Mouse (Mus musculus) lung, postnatal 36 days (tissue): ENCODE results near the gene Cyp46a1.

Experiments used
- DNase-seq: peaks from one replicate; pipeline ENCODE4 v3.0.0; 2022; ENCODE audit warnings: mixed read lengths

Cyp46a1 gene

DNA sequence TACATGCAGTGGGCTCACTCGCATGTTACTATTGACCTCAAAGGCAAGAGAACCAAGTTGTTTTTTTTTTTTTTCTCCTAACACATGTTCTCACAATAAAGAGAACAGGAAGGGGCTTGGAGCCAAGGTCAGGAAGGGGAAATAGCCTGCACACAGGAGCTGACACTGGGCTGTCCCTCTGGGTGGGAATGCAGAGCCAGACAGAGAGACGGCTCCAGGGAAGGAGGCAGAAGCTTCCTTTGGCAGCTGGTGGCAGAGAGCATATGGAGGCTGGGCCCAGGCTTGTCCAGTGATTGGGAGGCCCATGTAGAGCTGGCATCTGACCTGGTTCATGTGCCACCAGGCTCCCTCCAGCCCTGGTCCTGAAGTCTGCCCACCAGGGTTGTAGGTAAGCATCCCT, 33.7 kb downstream of the Cyp46a1 start:
- DNase-seq = peak; percentile 77

DNA sequence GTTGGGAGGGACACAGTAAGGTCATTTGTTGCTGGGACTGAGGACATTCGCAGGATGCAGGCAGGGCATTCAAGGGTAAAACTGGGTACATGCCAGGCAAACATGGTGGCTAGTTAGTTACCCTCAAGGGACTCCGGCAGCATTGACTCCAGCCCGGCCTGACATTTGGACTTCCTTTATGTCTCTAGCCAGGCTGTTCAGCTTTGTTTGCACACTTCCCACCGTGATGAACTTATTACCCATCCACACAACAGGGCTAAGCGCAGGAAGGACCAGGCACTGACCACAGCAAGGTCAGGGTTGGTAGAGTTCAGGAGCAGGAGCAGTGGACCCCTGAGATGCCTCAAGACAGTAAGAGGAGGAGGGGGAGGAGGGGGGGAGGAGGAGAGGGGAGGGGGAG, 34.7 kb downstream of the Cyp46a1 start:
- no peak for DNase-seq

DNA sequence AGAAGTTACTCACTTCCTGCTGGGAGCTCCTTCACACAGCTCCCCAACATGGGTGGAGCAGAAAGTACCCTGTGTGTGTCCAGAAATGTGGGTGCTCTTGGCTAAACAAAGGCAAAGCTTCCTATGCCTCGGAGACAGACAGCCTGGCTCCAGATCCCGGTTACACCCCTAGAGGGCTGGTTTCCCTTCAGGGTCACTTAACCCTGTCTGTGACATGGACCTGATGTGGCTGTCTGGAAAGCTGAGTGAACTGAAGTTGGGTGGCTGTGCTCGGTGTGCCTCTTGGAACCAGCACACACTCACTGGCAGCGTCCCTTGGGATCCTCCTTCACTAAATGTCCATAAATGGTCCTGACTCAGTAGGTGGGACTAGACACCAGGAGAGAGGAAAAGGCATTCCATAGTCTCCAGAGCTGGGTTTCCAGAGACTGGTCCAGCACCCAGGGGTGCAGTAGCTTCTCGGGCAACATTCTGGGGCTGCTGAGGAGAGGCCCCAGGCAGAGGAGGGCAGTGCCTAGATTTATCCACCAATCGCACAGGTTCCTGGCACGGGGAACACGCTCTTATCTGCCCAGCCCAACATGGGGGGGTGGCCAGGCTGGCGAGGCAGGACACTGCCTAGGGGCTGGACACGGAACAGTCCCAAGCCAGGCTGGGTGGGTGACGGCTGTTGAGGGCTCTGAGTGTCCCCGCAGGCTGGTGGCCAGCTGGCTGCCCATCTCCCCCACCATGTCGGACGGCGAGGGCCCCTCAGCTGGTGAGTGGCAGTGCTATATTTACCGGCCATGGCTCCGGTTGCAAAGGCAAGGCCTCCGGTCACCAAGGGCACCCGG, 36.6 kb downstream of the Cyp46a1 start, which contains the start of gene Eml1:
Eml1 (plus strand) TSS at position 362 of the 833 bp plus-strand sequence.
- DNase-seq = peak; percentile 87

DNA sequence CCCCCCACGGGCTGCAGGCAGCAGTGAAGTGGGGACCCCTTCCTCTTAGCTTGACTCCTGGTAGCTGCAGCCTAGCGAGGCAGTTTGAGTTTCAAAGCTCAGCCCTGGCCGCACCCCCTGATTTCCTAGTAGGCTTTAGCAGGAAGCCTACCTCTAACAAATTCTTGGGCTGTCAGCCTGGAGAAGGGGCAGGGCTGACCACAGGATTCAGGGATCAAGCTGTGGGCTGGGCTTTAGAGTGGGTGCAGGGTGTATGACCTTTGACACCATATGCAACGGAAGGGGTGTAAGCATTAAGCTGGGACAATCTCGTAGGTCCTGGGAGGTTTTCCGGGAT, 37.2 kb downstream of the Cyp46a1 start:
- peak; percentile 71 for DNase-seq

DNA sequence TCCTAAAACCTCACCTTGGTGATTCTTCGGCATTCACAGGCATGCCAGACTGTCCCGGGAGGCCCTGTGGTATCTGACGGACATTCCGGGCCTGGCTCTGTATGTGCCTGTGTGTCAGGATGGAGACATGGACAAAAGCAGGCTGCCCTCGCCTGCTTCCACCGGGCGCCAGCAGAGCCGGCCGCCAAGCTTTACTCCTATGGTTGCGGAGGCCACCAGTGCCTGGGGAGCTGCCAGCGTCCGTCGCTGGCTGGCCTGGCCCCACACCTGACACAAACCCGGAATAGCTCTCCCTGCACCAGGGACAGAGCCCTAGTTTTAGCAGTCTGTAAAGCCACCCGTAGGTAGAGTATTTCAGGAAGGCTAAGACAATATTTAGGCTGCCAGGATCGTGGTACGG, 38.1 kb downstream of the Cyp46a1 start:
- DNase-seq = no peak

DNA sequence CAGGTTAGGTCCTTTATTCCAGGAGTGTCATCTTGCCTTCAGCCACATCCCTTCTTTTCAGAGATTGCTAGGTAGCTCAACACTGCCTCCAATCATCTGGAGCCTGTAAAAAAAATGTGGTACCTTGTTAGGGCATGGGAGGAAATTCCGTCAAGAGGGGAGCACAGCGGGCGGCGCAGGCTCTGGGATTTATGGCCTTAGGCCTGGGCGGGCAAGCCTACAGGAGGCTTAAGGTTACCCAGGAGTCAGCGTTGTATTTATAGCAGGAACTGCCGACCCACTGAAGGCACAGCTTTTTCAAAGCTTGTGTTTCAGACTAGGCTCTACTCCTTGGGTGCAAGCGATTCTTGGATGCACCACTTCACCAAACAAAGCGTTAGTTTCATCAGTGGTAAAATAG, 39.4 kb downstream of the Cyp46a1 start:
- DNase-seq = no peak

DNA sequence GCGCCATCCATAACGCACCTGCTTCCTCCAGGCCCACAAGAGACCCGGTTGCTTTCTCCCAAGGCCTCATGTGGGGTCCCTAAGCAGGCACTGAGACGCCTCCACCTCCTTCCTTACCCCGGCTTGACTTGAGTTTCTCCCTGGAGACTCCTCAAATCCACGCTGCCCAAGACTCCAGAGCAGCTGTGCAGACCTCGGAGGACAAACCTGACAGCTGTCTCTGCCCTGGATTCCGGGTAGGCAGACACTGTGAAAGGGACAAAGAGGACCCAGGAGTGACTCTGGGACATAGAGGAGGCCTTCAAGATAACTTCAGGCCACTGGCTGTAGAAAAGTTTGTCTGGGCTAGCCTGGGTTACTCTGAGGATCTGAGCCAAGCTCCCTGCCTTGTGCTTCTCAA, 40.5 kb downstream of the Cyp46a1 start:
- DNase-seq = no peak

DNA sequence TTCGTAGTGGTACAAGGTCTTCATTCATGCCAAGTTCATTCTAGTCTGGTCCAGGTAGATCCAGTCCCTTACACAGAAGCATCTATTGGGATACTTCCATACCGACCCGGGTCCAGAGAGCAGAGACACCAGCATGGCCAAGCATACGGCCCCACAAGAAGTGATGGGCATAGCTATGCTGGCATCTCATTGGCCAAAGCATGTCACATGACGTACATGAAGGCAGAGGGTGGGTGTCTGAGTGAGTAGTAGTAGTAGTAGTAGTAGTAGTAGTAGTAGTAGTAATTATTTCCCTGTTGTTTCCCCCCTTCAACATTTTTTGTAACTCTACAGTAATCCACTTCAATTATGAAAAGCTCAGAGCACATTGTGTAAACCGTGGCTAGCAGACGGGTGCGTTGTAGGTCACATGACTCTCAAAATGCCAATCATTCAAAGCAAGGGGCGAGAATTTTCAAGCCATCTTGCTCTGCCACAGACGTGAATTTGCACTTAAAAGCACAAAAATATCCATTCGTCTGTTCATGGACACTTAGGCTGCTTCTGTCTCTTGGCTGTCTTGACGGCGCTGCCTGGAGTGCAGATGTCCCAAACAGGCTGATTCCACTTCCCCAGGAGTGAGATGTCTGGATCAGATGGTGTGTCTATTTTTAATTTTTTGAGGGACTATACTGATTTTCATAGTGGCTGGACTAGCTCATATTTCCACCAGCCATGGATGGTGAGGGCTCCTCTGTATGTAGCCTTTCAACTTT, 44.4 kb downstream of the Cyp46a1 start:
- DNase-seq = no peak

DNA sequence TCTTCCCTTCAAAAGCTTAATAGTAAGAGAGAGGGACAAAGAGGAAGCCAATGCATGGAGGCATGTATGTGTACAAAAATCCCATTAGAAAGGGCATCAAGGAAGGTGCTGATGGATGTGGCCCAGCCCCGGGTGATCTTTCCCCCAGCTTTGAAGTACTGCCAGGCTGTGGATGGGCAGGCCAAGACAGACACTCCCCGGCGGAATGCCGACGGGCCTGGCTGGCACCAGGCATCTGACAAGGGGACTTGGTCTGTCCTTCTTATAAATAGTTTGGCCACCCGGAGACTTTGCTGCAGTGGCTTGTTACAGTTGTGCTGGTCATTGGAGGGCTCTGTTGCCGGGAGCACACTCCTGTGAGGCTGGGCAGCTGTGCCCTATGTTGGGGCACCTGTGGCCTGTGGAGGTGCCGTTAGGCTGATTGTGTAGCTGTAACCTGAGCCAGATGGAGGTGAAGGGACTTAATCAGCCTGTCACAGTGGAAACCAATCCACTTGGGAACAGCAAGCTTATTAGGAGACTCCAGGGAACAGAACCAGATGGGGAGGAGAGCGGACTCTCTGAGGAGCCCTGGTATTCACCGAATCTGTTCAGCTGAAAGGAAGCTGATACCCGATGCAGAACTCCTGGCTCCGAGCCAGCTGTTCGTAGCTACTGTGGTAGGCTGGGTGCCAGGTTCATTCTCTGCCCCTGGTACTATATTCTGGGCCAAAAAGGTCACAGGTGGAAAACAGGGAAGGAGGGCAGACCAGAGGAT, 52.5 kb downstream of the Cyp46a1 start:
- DNase-seq = peak; percentile 39

DNA sequence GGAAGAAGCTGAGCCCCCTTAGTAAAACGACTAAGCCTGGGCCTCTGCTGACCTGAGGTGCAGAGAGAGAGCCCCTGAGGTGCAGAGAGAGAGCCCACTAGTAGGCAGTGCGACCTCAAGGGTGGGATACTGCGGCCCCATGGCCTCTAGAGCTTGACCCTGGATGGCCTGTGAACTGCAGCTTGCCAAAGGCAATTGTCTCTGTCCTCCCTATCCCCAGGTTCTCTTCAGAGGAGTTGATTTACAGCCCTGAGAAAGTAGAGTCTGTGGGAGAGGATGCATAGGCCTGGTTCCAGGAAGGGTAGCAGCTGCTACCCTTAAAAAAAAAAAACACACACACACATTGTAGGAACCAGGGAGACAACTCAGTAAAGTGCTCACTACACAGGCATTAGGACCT, 55.5 kb downstream of the Cyp46a1 start:
- no peak for DNase-seq

DNA sequence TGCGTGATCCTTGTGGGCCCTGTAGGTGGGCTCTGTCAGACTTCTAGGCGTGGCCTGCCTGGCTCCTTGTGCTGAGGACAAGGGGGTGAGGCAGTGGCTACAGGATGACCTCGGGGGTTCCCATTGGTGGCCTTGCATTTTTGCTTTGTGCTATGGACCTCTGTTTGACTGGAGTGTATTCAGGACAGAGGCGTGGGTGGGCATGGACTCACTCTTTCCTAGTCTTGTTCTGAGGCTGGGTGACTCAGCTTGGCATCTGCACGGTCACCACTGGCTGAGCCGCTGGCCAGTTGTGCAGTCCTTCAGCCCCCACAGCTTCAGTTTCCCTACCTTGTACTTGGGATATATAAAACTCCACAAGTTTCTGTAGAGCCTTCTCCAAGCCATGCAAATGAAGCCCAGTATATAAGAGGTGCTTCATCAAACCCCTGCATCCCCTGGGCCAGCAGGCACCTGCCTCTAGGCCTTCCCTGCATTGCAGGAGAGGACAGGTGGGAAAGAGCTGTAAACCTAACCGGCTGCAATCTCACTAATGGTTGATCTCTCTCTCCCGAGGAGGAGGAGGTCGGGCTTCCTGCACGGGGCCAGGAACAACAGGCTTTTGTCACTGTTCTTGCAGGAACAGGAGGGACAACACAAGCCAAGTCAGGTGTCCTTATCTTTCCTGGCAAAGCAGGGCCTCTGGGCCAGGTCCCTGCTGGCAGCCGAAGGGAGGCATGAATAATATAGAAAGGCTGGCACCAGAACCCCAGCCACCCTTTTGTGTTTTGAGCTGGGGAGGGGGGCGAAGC, 58.3 kb downstream of the Cyp46a1 start:
- DNase-seq = no peak

DNA sequence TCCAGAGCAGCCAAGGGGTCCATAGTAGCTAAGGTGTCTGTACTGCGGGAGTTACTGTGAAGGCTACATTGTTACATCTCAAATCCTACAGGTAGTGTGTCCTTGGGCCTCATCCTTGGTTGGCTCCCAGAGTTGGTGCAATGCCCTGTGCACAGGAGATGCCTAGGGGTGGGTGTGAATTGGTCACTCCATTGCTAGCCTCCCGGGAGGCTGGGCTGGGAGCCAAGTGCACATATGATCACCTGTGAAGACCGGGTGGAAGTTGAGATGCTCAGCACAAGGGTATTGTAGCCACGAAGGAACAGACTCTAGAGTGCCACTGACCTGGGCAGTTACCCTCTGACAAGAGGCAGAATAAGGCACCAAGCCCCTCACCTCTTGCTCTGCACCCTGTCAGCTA, 58.9 kb downstream of the Cyp46a1 start:
- no peak for DNase-seq

DNA sequence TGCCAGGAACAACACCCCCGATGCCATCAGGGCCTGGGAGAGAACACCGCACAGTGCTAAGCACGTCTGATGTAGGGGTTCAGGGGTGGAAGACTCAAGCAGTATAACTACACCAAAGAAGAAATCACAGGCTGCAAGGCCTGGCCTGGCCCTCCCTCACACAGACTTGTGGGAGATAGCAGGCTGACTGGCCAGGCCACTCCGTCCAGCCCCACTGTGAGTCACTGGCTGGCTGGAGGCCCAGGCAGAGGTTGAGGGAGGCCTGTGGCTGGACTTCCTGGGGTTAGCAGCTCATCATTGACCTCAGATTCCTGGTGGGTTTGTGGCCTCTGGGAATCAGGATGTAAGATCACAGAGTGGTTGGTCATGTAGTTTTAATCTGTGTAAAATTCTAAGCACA, 59.5 kb downstream of the Cyp46a1 start:
- peak; percentile 90 for DNase-seq

DNA sequence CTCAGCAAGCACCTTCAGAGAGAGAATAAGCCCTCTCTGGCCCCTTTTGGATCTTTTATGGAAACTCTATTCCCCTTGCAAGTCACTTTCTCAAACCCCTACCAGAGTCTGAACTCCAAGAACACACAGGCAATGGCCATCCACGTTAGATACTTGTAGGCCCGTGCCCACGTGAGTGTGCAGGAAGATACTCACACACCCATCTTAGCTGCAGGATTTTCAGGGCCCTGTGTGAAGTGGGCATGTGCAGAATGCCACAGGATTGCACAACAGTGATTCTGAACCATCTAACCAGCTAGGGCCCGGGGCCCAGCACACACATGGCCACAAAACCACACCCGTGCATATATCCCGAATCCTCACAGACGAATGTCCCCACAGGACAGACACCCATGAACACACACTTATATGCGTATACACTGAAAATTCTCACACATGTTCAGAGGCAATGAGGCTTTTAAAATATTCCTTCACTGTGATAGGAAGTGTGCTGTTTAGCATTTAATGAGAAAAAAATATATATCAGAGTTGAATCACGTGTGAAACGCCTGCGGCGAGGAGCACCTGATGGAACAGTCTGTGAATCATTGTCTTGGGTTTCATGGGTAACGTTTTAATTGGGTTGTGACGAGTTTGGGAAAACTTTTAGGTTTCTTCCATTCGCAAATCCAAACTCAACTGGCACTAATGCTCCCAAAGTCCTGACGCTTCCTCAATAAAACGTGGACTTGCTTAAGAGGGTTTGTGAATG, 60.5 kb downstream of the Cyp46a1 start:
- no peak for DNase-seq

DNA sequence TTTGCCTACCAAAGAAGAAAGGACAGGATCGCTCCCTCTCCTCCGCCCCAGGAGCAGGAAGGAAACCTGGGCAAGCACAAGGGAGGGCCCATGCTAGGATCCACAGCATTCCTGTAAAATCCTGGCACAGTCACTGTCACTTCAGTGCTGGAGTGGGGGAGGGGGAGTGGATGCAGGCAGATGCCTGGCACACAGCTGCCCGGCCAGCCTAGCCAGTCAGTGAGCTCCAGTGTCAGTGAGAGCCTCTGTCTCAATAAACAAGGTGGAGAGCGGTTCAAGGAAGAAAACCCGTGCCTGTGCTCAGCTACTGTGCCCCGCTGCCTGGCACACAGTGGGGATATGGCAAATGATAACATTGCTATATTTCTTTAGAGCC, 61.1 kb downstream of the Cyp46a1 start:
- DNase-seq = peak; percentile 25

DNA sequence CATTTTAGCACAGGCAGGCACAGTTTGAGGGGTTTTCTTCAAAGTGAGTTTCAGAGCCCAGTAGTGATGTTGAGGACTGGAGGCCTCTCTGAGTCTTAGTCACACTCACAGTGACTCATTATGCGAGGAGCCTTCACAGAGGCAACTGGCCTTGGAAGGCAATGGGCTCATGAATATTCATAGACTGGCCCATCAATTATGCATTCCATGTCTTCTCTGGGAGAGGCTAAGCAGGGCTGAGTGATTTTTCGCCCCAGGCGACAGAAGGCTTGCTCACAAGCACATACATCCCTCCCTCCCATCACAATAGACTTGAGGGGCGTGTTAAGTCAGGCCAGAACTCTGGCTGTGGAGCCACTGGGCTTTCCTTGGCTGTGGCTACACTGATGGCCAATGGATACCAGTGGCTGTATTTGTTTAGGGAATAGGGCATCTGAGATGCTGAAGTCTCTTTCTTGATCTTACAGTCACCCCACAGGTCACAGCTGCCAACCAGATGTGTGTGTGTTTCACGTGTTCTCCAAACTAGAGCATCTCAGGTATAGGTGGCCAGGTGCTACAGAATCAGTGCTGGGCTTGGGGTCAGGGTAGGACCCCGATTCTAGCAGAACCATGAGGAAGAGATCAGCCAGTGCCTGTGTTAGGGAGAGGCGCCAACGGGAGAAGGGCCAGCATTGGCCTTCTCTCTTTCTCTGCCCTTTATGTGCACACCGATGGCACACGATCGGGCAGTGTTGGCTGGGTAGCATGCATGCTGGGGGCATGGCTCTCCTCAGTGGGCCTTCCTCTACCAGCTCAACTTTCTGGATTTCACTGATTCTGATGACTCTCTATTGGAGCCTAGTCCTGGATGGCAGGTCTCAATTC, 62.1 kb downstream of the Cyp46a1 start:
- no peak for DNase-seq

DNA sequence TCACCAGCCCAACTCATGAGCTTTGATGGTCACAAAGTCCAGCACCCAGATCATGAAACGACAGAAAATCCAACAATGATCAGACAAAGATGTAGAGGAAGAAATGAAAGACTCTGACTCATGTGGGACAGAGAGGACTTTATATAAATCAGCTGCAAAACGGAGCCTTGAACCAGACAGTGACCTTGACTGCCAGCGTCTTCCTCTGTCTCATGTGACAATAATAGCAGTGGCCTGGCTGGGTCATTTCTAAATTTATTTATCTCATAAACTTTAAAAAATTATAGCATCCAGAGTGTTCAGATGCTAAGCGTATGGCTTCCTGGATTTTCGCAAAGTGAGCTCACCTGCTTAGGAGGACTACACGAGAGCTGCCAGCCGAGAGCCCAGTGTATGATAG, 64.5 kb downstream of the Cyp46a1 start:
- no peak for DNase-seq

DNA sequence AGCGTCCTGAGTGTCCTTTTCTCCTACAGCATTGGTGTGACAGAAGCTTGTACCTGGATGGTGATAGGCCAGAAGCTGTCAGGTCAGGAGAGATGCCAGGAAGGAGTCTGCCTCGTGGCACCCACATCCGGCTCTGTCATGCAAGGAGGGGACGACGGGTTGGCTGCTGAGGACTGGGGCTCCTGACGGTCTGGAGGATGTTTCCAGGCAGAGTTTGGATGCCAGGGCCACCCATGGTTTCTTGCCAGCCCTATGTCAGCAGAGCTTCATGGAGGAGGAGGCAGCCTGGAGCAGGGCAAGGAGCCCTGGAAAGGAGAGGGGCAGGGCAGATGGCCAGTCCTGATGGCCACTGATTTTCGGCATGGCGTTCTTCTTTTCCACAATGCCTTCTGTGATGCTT, 65.0 kb downstream of the Cyp46a1 start:
- DNase-seq = no peak

DNA sequence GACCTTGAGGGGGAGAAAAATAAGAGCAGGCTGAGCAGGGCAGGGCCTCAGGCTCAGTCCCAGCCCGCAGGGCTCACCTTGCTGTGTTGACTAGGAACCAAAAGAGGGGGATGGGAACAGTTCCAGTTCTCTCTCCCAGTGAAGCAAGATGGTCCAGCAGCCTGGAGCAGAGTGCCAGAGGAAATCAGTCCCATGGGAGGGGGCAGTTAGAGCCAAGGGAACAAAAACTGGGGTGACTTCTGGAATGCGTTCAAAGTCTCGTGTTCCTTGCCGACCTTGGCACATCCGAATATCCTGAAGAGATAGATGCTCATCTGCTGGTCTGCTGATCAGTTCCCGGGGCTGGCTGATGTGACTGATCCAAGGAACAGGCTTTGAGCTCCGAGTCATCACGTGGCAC, 66.8 kb downstream of the Cyp46a1 start:
- DNase-seq = no peak

DNA sequence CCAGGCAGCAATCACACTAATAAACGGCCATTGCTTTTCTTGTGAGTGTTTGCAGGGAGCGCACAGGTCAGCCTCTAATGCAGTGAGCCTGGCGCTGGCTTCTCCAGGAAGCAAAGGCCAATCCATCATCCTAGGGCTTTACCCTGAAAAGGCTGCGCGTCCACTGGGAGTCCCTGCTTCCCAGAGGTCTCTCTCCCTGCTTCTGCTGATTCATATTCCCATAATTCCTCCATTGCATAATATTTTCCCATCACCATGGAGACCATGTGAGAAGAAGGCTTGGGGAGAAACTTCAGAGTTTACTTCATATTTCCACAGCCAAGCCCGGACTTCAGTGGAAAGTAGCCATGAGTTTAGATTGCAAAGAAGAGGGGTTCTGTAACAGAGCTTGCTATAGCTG, 69.8 kb downstream of the Cyp46a1 start:
- DNase-seq = peak; percentile 66

DNA sequence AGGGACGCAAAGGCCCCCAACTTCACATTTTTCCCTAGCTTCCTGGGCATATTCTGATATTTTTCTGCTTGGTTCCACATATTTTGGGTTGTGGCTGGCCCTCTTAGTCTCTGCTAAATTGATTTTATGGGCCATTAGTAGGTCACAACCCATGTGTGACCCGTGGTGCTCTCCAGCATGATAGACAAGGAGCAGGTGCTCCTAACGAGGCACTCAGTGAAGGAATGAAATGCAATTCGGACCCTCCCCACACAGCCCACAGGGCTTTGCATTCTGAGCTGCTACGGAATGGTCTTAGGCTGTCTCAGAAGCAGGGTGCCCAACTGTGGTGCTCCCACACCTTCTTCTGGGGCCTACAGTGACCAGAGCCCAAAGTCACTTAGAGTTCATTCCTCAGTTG, 74.9 kb downstream of the Cyp46a1 start:
- no peak for DNase-seq
